Mouse (Mus musculus): ENCODE data around the gene Gpr68. TPM values are rescaled to one million over a fixed set of nuclear protein-coding genes. Genes with fewer than 3 reads are reported as not detected.
A peak's percentile ranks its signal among the peaks of the same experiment; 100 is the strongest.

The Gpr68 gene
- total RNA-seq (2021), result 1 to 10 TPM; 5.3 to 6.7 TPM

- peak; percentile 33 for DNase-seq
- intact Hi-C loops (cut with DNase I), result loop anchor here (5.0 kb wide), 1 partner anchor 45 kb away; no protein-coding TSS in a partner anchor
Measured at GRCm38 (mm10) chr12:100907598-100908297, at the start of gene Gpr68. Gpr68 (minus strand) TSS chr12:100908198.

- intact Hi-C loops (cut with DNase I), result no loop called here
- DNase-seq, result peak; percentile 45
Measured at GRCm38 (mm10) chr12:100957257-100957656, 49.3 kb upstream of the Gpr68 start.

GRCm38 (mm10) chr12:100956825-100957224 is 48.8 kb upstream of the Gpr68 start:
- no peak for DNase-seq
- intact Hi-C loops (cut with DNase I), result no loop called here

- no peak for DNase-seq
- intact Hi-C loops (cut with DNase I), result no loop called here
Measured at GRCm38 (mm10) chr12:100956028-100956427, 48.0 kb upstream of the Gpr68 start.

- intact Hi-C loops (cut with DNase I), result no loop called here
- no peak for DNase-seq
Measured at GRCm38 (mm10) chr12:100953926-100954325, 45.9 kb upstream of the Gpr68 start.

- DNase-seq, result peak; percentile 79
- intact Hi-C loops (cut with DNase I), result no loop called here
Measured at GRCm38 (mm10) chr12:100952193-100952931, 44.4 kb upstream of the Gpr68 start.

- no peak for DNase-seq
- intact Hi-C loops (cut with DNase I), result no loop called here
Measured at GRCm38 (mm10) chr12:100949146-100949545, 41.1 kb upstream of the Gpr68 start.

- intact Hi-C loops (cut with DNase I), result no loop called here
- DNase-seq, result no peak
Measured at GRCm38 (mm10) chr12:100948021-100948420, 40.0 kb upstream of the Gpr68 start.

- intact Hi-C loops (cut with DNase I), result no loop called here
- DNase-seq, result no peak
Measured at GRCm38 (mm10) chr12:100945948-100946347, 38.0 kb upstream of the Gpr68 start.

- intact Hi-C loops (cut with DNase I), result no loop called here
- no peak for DNase-seq
Measured at GRCm38 (mm10) chr12:100945501-100945900, 37.5 kb upstream of the Gpr68 start.

- intact Hi-C loops (cut with DNase I), result no loop called here
- peak; percentile 48 for DNase-seq
Measured at GRCm38 (mm10) chr12:100944921-100945336, 36.9 kb upstream of the Gpr68 start.

GRCm38 (mm10) chr12:100943146-100943545 is 35.1 kb upstream of the Gpr68 start:
- intact Hi-C loops (cut with DNase I), result no loop called here
- DNase-seq, result no peak

GRCm38 (mm10) chr12:100941361-100941760 is 33.4 kb upstream of the Gpr68 start:
- intact Hi-C loops (cut with DNase I), result no loop called here
- no peak for DNase-seq

- intact Hi-C loops (cut with DNase I), result loop anchor here (5.0 kb wide), 1 partner anchor 90 kb away; the partner anchor contains the start of gene Ccdc88c
- peak; percentile 55 for DNase-seq
Measured at GRCm38 (mm10) chr12:100937441-100938360, 29.7 kb upstream of the Gpr68 start.

GRCm38 (mm10) chr12:100936737-100937136 is 28.7 kb upstream of the Gpr68 start:
- no peak for DNase-seq
- intact Hi-C loops (cut with DNase I), result loop anchor here (5.0 kb wide), 1 partner anchor 91 kb away; the partner anchor contains the start of gene Ccdc88c

GRCm38 (mm10) chr12:100936116-100936515 is 28.1 kb upstream of the Gpr68 start:
- peak; percentile 84 for DNase-seq
- intact Hi-C loops (cut with DNase I), result loop anchor here (5.0 kb wide), 1 partner anchor 91 kb away; the partner anchor contains the start of gene Ccdc88c

GRCm38 (mm10) chr12:100934796-100935195 is 26.8 kb upstream of the Gpr68 start:
- intact Hi-C loops (cut with DNase I), result loop anchor here (5.0 kb wide), 1 partner anchor 93 kb away; the partner anchor contains the start of gene Ccdc88c
- no peak for DNase-seq

GRCm38 (mm10) chr12:100931653-100932052 is 23.7 kb upstream of the Gpr68 start:
- DNase-seq, result no peak
- intact Hi-C loops (cut with DNase I), result no loop called here

- intact Hi-C loops (cut with DNase I), result loop anchor here (10.0 kb wide), 1 partner anchor 763 kb away; no protein-coding TSS in a partner anchor
- no peak for DNase-seq
Measured at GRCm38 (mm10) chr12:100928286-100928685, 20.3 kb upstream of the Gpr68 start.
